Mouse (Mus musculus): ENCODE measurements at regions not wholly inside any gene's neighbourhood (a gene's known extent, or its start where the extent isn't known, plus 50 kb on each side); places are given as distances from the start of the nearest gene placed in this dataset.

GRCm38 (mm10) chr9:50395543-50395942 lies 50.8 kb upstream of the Rpl10-ps3 start:
- ATAC-seq (ENCODE audit: insufficient read depth), result no peak
- 52% methylated on average over 3 of the region's 3 CpGs for WGBS (ENCODE audit: insufficient replicate concordance)

DNA sequence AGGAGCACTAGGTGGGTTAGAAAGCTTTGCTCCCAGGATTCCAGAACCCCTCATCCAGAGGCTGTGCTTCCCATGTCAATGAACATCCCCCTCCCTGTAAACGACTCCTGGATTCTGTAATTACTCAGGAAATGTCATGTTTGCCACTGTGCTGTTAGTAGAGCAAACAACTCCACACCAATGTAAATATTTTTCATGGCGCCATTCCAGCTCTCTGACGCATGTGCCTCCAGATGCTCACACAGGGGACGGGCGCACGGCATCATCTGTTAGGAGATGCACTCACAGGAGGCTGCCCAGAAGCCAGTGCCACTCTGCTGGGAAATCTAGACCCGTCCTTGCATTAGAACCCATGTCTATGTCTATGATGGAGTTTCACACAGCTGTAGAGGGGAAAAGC lies 51.3 kb upstream of the Rpl10-ps3 start:
- WGBS (ENCODE audit: insufficient replicate concordance), result 52% methylated on average over 7 of the region's 7 CpGs
- Histone ChIP-seq H3K4me2 (no peak overlapping the region), H3K4me1 (replicated peaks) (no peaks in the 10 kb centered on the region), H3K4me3 (replicated peaks) (no peak overlapping the region), H3K36me3 (replicated peaks) (no peaks in the 10 kb centered on the region), H3K27me3 (no peaks in the 10 kb centered on the region), H3K27ac (replicated peaks) (no peak overlapping the region), H3K9me3 (replicated peaks) (no peaks in the 10 kb centered on the region), H3K9ac (no peak overlapping the region)
- ATAC-seq (ENCODE audit: insufficient read depth), result no peak

More at GRCm38 (mm10) chr9:50395543-50395942, 50.8 kb upstream of the Rpl10-ps3 start:
- H3K4me2 ChIP-seq, result no peak overlapping the region
- H3K4me3 ChIP-seq (replicated peaks), result no peak overlapping the region
- H3K27me3 ChIP-seq, result no peaks in the 10 kb centered on the region
- no peaks in the 10 kb centered on the region for H3K4me1 ChIP-seq (replicated peaks)
- no peak overlapping the region for H3K9ac ChIP-seq
- H3K27ac ChIP-seq (replicated peaks), result no peak overlapping the region
- H3K36me3 ChIP-seq (replicated peaks), result no peaks in the 10 kb centered on the region
- H3K9me3 ChIP-seq (replicated peaks), result no peaks in the 10 kb centered on the region

DNA sequence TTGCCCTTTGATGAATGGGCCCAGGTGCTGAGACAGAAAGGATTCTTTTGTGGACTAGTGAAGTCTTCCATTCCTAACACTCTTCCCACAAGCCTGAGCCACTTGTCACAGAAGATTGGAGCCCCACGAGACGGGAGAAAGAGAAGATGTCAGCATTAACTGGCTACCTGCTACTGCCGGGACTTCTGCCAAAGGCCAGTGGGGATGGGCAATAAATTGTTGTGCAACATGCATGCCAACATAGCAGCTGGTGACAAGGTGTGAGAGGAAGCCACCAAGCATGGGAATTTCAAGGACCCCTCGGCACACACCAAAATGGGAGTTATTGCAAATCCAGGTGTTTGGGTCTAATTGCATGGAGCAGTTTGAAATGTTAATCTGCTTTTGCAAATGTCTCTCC lies 63.6 kb upstream of the Rpl10-ps3 start:
- no peaks in the 10 kb centered on the region for H3K27me3 ChIP-seq
- no peak for ATAC-seq (ENCODE audit: insufficient read depth)
- 67% methylated on average over 4 of the region's 4 CpGs for WGBS (ENCODE audit: insufficient replicate concordance)

DNA sequence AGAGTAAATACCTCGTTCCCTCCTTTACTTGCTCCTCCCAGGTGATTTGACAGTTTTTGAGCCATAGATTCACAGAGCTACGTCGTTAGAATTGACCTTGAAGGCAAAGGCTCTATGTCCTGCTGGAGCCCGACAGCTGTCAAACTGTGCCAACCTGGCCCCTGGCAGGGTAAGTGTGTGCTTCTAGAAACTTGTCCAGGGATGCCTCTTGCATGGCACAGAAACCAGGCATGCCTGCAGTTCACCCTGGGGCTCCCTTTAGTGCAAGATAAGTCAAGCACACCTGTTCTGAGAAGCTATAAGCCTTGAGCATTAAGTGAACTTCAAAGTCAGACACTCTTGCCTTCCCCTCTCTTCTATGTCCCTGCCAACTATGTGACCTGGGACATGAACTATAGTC lies 64.1 kb upstream of the Rpl10-ps3 start:
- no peak for ATAC-seq (ENCODE audit: insufficient read depth)
- WGBS (ENCODE audit: insufficient replicate concordance), result 63% methylated on average over 4 of the region's 4 CpGs
- H3K27me3 ChIP-seq, result no peaks in the 10 kb centered on the region

More for the DNA sequence above, 63.6 kb upstream of the Rpl10-ps3 start:
- no peak overlapping the region for H3K4me3 ChIP-seq (replicated peaks)
- no peaks in the 10 kb centered on the region for H3K36me3 ChIP-seq (replicated peaks)
- H3K9ac ChIP-seq, result no peak overlapping the region
- no peaks in the 10 kb centered on the region for H3K9me3 ChIP-seq (replicated peaks)
- H3K4me2 ChIP-seq, result no peak overlapping the region
- no peak overlapping the region for H3K27ac ChIP-seq (replicated peaks)
- H3K4me1 ChIP-seq (replicated peaks), result no peaks in the 10 kb centered on the region

GRCm38 (mm10) chr9:50412986-50413385 lies 68.2 kb upstream of the Rpl10-ps3 start:
- ATAC-seq (ENCODE audit: insufficient read depth), result no peak
- Histone ChIP-seq H3K27me3 (no peaks in the 10 kb centered on the region), H3K9me3 (replicated peaks) (no peaks in the 10 kb centered on the region), H3K36me3 (replicated peaks) (no peaks in the 10 kb centered on the region), H3K27ac (replicated peaks) (no peak overlapping the region), H3K4me3 (replicated peaks) (no peak overlapping the region), H3K9ac (no peak overlapping the region), H3K4me1 (replicated peaks) (no peaks in the 10 kb centered on the region), H3K4me2 (no peak overlapping the region)
- WGBS (ENCODE audit: insufficient replicate concordance), result 72% methylated on average over 8 of the region's 8 CpGs

More for the DNA sequence above, 64.1 kb upstream of the Rpl10-ps3 start:
- Histone ChIP-seq H3K4me1 (replicated peaks) (no peaks in the 10 kb centered on the region), H3K9ac (no peak overlapping the region), H3K36me3 (replicated peaks) (no peaks in the 10 kb centered on the region), H3K9me3 (replicated peaks) (no peaks in the 10 kb centered on the region), H3K4me2 (no peak overlapping the region), H3K27ac (replicated peaks) (no peak overlapping the region), H3K4me3 (replicated peaks) (no peak overlapping the region)

DNA sequence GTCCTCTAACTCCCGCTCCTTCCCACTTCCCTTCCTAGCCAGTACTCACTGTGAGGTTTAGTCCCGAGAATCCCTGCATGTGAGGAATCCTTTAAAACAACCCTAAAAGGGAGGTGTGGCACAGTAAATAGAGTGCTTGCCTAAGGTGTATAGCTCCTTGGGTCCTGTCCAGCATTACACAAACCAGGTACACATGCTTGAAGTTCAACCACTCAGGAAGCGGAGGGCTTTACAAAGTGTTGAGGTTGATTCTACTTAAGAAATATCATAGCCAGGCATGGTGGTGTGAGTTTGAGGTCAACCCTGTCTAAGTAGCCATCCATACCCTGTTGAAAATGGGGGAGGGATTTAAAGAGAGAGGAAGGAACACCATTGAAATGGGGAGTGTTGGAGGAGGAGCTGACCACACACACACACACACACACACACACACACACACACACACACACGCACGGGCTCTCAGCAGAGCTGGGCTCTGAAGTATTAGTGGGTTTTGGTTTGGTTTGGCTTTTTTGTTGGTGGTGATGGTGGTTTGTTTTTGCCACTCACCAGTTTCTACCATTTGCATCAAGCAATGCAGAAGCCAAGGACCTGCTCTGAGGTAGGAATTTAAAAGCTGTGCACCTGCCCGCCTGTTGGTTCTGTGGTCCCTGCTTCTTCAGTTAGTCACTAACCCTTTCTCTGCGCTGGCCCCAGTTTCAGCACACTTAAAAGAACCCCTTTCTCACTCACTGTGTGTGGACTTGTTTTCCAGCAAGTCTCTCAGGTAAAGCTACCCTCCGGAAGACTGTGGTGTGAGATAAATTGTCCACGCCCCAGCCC lies 69.0 kb upstream of the Rpl10-ps3 start:
- Histone ChIP-seq H3K4me1 (replicated peaks) (no peaks in the 10 kb centered on the region), H3K4me2 (no peak overlapping the region), H3K9me3 (replicated peaks) (no peaks in the 10 kb centered on the region), H3K27me3 (no peaks in the 10 kb centered on the region), H3K27ac (replicated peaks) (no peak overlapping the region), H3K36me3 (replicated peaks) (no peaks in the 10 kb centered on the region), H3K9ac (no peak overlapping the region), H3K4me3 (replicated peaks) (no peak overlapping the region)
- no peak for ATAC-seq (ENCODE audit: insufficient read depth)
- WGBS (ENCODE audit: insufficient replicate concordance), result 72% methylated on average over 9 of the region's 9 CpGs

DNA sequence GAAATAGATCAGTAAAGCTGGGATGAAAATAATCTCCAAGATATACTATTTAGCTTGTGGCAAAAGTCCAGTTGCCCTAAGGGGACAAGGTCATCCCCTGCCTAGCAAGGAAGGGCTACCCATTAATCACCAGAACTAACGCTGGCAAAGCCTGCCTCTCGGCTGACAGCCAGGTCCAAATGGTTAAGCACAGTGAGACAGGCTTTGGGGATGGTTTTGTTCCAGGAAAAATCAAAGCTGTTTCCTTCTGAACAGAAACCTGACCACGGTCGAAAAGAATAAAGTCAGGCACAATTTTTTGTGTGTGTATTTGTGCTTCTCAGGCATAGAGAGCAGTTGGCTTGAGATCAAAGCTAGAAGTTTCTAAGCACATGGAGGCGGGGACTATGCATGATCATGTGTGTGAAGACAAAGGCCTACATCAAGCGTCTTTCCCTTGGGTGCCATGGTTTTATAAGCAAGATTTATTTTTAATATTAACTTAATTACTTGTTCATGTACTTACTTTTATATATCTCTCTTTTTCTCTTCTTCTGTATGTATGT lies 70.1 kb upstream of the Rpl10-ps3 start:
- H3K36me3 ChIP-seq (replicated peaks), result no peaks in the 10 kb centered on the region
- no peak overlapping the region for H3K27ac ChIP-seq (replicated peaks)
- 57% methylated on average over 6 of the region's 6 CpGs for WGBS (ENCODE audit: insufficient replicate concordance)
- H3K4me1 ChIP-seq (replicated peaks), result no peaks in the 10 kb centered on the region
- H3K9me3 ChIP-seq (replicated peaks), result no peaks in the 10 kb centered on the region
- ATAC-seq (ENCODE audit: insufficient read depth), result no peak
- H3K4me2 ChIP-seq, result no peak overlapping the region
- no peaks in the 10 kb centered on the region for H3K27me3 ChIP-seq
- no peak overlapping the region for H3K9ac ChIP-seq
- H3K4me3 ChIP-seq (replicated peaks), result no peak overlapping the region

GRCm38 (mm10) chr9:50416677-50417076 lies 71.9 kb upstream of the Rpl10-ps3 start:
- H3K4me1 ChIP-seq (replicated peaks), result no peaks in the 10 kb centered on the region
- H3K27me3 ChIP-seq, result no peaks in the 10 kb centered on the region
- no peak overlapping the region for H3K4me3 ChIP-seq (replicated peaks)
- no peaks in the 10 kb centered on the region for H3K9me3 ChIP-seq (replicated peaks)
- no peaks in the 10 kb centered on the region for H3K36me3 ChIP-seq (replicated peaks)
- 7% methylated on average over 3 of the region's 3 CpGs for WGBS (ENCODE audit: insufficient replicate concordance)
- H3K9ac ChIP-seq, result no peak overlapping the region
- H3K27ac ChIP-seq (replicated peaks), result no peak overlapping the region
- H3K4me2 ChIP-seq, result no peak overlapping the region
- no peak for ATAC-seq (ENCODE audit: insufficient read depth)

DNA sequence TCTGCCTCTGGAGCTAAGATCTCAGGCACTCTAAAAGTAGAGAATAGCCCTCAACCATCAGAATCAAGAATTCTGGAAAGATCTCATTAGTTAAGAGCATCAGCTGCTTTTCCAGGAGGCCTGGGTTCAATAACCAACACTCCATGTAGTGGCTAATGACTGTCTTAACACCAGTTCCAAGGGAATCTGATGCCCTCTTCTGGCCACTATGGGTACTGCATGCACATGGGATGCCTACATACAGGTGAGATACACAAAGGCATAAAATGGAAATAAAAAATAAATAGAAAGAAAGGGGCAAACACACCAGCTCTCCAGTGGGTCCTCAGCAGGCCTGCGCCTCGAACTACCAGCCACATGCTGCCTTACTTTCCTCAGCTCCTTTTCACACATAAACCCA lies 73.3 kb upstream of the Plet1 start:
- Histone ChIP-seq H3K27me3 (no peaks in the 10 kb centered on the region), H3K4me1 (replicated peaks) (no peaks in the 10 kb centered on the region), H3K36me3 (replicated peaks) (no peaks in the 10 kb centered on the region), H3K27ac (replicated peaks) (no peak overlapping the region), H3K9me3 (replicated peaks) (no peaks in the 10 kb centered on the region), H3K9ac (no peak overlapping the region), H3K4me2 (no peak overlapping the region), H3K4me3 (replicated peaks) (no peak overlapping the region)
- WGBS (ENCODE audit: insufficient replicate concordance), result 68% methylated on average over 2 of the region's 2 CpGs
- ATAC-seq (ENCODE audit: insufficient read depth), result no peak

DNA sequence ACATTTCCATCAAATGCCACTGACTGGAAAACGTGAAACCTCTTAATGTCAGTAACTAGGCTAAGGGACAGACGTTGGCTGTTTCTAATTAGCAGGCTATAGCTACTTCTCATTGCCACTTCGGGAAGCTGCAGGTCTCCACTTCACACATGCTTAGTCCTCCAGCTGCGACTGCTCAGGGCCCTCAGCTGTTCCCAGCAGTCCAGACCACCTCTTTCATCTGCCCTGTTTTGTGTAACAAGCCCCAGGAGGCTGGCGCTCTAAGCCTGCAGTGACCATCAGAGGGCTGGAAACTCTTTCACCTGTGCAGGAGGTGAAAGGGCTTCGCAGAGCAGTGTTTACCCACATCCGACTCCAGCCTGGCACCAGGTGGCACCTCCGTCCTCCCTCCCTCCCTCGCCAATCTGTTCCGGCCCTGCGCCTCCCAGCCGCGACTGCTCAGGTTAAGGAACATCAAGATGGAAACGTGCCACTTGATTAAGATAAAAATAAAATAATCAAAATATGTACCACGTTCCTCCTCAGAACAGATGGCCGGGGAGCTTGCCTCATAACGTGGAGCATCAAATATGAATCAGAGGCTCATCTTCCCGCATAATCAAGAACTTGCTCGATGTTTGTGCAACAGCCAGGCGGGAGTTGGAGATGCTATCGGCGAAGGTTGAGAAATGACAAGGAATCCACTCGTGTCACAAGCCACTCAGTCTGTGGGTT lies 72.6 kb upstream of the Plet1 start:
- 76% methylated on average over 23 of the region's 23 CpGs for WGBS (ENCODE audit: insufficient replicate concordance)
- no peak overlapping the region for H3K4me2 ChIP-seq
- no peak overlapping the region for H3K27ac ChIP-seq (replicated peaks)
- no peak for ATAC-seq (ENCODE audit: insufficient read depth)
- H3K4me1 ChIP-seq (replicated peaks), result no peaks in the 10 kb centered on the region
- no peaks in the 10 kb centered on the region for H3K27me3 ChIP-seq
- no peaks in the 10 kb centered on the region for H3K36me3 ChIP-seq (replicated peaks)
- H3K9me3 ChIP-seq (replicated peaks), result no peaks in the 10 kb centered on the region
- no peak overlapping the region for H3K9ac ChIP-seq
- H3K4me3 ChIP-seq (replicated peaks), result no peak overlapping the region

DNA sequence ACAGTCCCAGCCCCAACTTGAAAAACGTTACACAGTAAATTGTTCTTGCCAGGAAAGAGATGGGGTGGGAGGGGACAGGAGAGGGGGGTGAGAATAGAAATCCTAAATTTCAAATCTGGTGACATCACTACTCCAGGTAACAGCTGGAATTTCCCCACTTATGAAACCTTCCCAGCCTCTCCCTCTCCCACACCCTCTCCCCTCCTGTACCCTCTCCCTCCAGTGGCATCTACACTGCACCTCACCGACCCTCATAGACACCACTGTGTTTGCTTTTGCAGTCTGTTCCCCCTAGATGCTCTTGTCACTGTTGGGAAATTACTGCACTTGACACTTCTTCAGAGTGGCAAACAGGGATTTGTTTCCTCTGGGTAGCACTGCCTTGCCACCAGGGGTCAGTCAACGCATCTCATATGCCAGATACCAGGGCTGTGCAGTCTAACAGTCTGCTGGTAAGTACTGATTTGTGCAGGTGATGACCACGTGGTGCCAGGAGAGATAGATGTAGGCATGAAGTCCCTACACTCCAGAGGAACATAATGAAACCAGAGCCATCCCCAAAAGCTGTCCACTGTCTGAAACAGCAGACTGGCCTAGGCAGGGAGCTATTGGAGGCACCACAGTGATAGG lies 68.3 kb upstream of the Plet1 start:
- Histone ChIP-seq H3K9me3 (replicated peaks) (no peaks in the 10 kb centered on the region), H3K36me3 (replicated peaks) (no peaks in the 10 kb centered on the region), H3K4me2 (no peak overlapping the region), H3K4me3 (replicated peaks) (no peak overlapping the region), H3K27ac (replicated peaks) (no peak overlapping the region), H3K9ac (no peak overlapping the region), H3K27me3 (no peaks in the 10 kb centered on the region), H3K4me1 (replicated peaks) (no peaks in the 10 kb centered on the region)
- no peak for ATAC-seq (ENCODE audit: insufficient read depth)
- WGBS (ENCODE audit: insufficient replicate concordance), result 35% methylated on average over 4 of the region's 4 CpGs
